Mouse (Mus musculus): ENCODE measurements around the gene Spred3.

DNA sequence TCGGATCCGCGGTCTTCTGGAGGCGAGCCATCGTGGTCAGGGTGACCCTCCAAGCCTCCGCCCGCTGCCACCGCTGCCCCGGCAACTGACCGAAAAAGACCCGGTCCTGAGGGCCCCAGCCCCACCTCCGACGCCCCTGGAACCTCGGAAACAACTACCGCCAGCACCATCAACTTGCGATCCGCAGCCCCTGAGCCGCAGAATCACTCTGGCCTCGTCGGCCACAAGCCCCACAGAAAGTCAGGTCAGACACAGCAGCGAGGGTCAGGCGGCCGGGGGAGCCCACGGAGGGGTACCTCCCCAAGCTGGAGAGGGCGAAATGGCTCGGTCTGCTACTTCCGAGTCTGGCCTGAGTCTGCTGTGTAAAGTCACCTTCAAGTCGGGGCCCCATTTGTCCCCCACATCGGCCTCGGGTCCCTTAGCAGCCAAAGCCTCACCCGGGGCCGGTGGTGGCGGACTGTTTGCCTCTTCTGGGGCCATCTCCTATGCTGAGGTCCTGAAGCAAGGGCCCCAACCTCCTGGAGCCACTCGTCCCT, 1.4 kb upstream of the Spred3 start:
- TF ChIP-seq POLR2A (IDR thresholded peaks at IDR 0.05; ENCODE audit: low read depth, low read length), result no peak
- no peak for TF ChIP-seq CTCF (IDR thresholded peaks at IDR 0.05; ENCODE audit: extremely low read depth, insufficient read length, insufficient replicate concordance, low read depth, low read length)

Data from small intestine, adult 2 months (tissue).